Mouse (Mus musculus): ENCODE data around the gene Gm20388.

DNA sequence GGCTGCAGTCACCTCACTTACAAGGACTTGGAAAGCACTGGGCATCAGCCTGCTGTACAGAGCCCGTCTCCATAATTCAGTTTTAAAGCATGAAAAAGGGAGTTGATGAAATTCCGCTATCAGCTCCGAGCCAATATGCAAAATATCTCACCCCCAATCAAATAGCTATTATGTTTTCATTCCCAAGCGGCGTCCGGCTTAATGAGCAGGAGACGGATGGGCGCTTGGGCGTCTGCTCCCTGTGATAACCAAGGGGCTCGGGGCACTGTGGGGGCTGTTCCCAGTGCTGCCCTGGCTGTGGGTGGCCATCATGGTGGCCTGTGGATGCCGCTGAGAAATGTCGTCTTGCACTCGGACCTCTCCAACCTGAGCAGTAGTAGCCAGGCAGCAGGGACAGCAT is 2390.4 kb downstream of the Gm20388 start:
- TF ChIP-seq CTCF (IDR thresholded peaks at IDR 0.05; ENCODE audit: low read depth) (no peak), EP300 (optimal IDR thresholded peaks at IDR 0.05) (no peak)
